Mouse (Mus musculus) heart, postnatal 0 days (tissue): ENCODE measurements around the gene Hmgcl. TPM values are rescaled to one million over a fixed set of nuclear protein-coding genes. Genes with fewer than 3 reads are reported as not detected.
A peak's percentile ranks its signal among the peaks of the same experiment; 100 is the strongest.

Experiments used
- ATAC-seq: fragments of 200-750 bp; cut with Nextera tagmentation; 2 replicates; pipeline ENCODE4 v1.8.0; 2017; ENCODE audit warnings: low read depth, moderate number of reproducible peaks, moderate library complexity; ENCODE audit not compliant: insufficient read depth
- DNase-seq: peaks from one replicate; pipeline ENCODE4 v3.0.0-alpha.2; 2016; ENCODE audit warnings: low spot score
- H3K27ac ChIP-seq: fragments of 300-500 bp; sonication (generic); 2 replicates; pipeline ENCODE4 v1.5.1; 2014; ENCODE audit warnings: low read depth, mild to moderate bottlenecking
- H3K27me3 ChIP-seq: fragments of 300-500 bp; sonication (generic); 2 replicates; pipeline ENCODE4 v1.6.1; 2014; ENCODE audit warnings: low read length, mixed read lengths; ENCODE audit not compliant: control insufficient read depth, insufficient read depth
- H3K36me3 ChIP-seq: fragments of 300-500 bp; sonication (generic); replicated peaks from 2 replicates; pipeline ENCODE4 v1.6.1; 2014; ENCODE audit warnings: low read length, mixed read lengths; ENCODE audit not compliant: control insufficient read depth, insufficient read depth
- H3K4me1 ChIP-seq: fragments of 300-500 bp; sonication (generic); 2 replicates; pipeline ENCODE4 v1.6.1; 2014; ENCODE audit warnings: antibody characterized with exemption; ENCODE audit not compliant: control insufficient read depth, insufficient read depth
- H3K4me2 ChIP-seq: fragments of 300-500 bp; sonication (generic); 2 replicates; pipeline ENCODE4 v1.6.1; 2014; ENCODE audit warnings: low read depth, mild to moderate bottlenecking, low read length, moderate library complexity
- H3K4me3 ChIP-seq: fragments of 300-500 bp; sonication (generic); 2 replicates; pipeline ENCODE4 v1.5.1; 2014; ENCODE audit warnings: low read depth, low read length
- H3K9ac ChIP-seq: fragments of 300-500 bp; sonication (generic); replicated peaks from 2 replicates; pipeline ENCODE4 v1.6.1; 2014; ENCODE audit warnings: low read depth, low read length, mixed read lengths
- H3K9me3 ChIP-seq: fragments of 300-500 bp; sonication (generic); replicated peaks from 2 replicates; pipeline ENCODE4 v1.6.1; 2016; ENCODE audit warnings: low read length; ENCODE audit not compliant: control insufficient read depth
- CTCF ChIP-seq: IDR thresholded peaks from 2 replicates; pipeline ENCODE4 v1.5.1; 2016; ENCODE audit warnings: antibody characterized with exemption, control low read depth, low read depth
- EP300 ChIP-seq: IDR thresholded peaks from 2 replicates; pipeline ENCODE4 v1.6.1; 2016; ENCODE audit warnings: antibody characterized with exemption, low read depth
- WGBS: fragments of 180-500 bp; shearing (Covaris S2); extraction: QIAGEN DNeasy Blood & Tissue Kit; methylation state at CpG from one replicate; pipeline ENCODE4 v1.1.7; 2014; 5-methylcytosine and 5-hydroxymethylcytosine counted together
- polyA plus RNA-seq: library from polyadenylated mRNA; unstranded; fragments of >200 nt; fragmentation: Nextera tagmentation; extraction: Ambion mirVana; gene quantifications from 2 replicates; pipeline ENCODE4 v1.2.1, GENCODE M21; 2015
- total RNA-seq: library from RNA; depleted of rRNA; stranded (reverse); fragments of >200 nt; gene quantifications from 2 replicates; pipeline ENCODE4 v1.2.3, GENCODE M21; 2014; ENCODE audit warnings: low replicate concordance

Hmgcl gene
- total and polyA plus RNA-seq, 2 experiments from 2014 or later: 48.8 to 101 TPM

- peak overlapping the region; percentile 74; the same call in 1 of the 2 replicates for H3K27ac ChIP-seq
Measured at GRCm38 (mm10) chr4:135922190-135922589, 24.1 kb upstream of the Hmgcl start.

GRCm38 (mm10) chr4:135924418-135924817, 21.8 kb upstream of the Hmgcl start:
- H3K4me1 ChIP-seq: 0 out of 2 replicates have a peak, but pooled peaks cover 4% of the 10 kb centered on the region
- H3K4me3 ChIP-seq: no peak overlapping the region
- WGBS: 84% methylated on average over 2 of the region's 2 CpGs
- H3K9me3 ChIP-seq: no peaks in the 10 kb centered on the region
- H3K4me2 ChIP-seq: no peak overlapping the region
- H3K9ac ChIP-seq: no peak overlapping the region
- peaks cover 9% of the 10 kb centered on the region; the same call in 1 of the 2 replicates for H3K36me3 ChIP-seq
- no peak for ATAC-seq
- no peak for DNase-seq
- TF ChIP-seq EP300 (no peak), CTCF (no peak)
- no peak overlapping the region for H3K27ac ChIP-seq
- H3K27me3 ChIP-seq: no peaks in the 10 kb centered on the region

More at GRCm38 (mm10) chr4:135922190-135922589, 24.1 kb upstream of the Hmgcl start:
- no peak for ATAC-seq
- Histone ChIP-seq H3K9ac (no peak overlapping the region), H3K9me3 (no peaks in the 10 kb centered on the region), H3K36me3 (peaks cover 9% of the 10 kb centered on the region; the same call in 1 of the 2 replicates), H3K27me3 (no peaks in the 10 kb centered on the region), H3K4me3 (no peak overlapping the region), H3K4me1 (0 out of 2 replicates have a peak, but pooled peaks cover 4% of the 10 kb centered on the region), H3K4me2 (peak overlapping the region; percentile 97)
- WGBS: 83% methylated on average over 1 of the region's 1 CpGs
- TF ChIP-seq EP300: no peak
- TF ChIP-seq CTCF: no peak
- no peak for DNase-seq

DNA sequence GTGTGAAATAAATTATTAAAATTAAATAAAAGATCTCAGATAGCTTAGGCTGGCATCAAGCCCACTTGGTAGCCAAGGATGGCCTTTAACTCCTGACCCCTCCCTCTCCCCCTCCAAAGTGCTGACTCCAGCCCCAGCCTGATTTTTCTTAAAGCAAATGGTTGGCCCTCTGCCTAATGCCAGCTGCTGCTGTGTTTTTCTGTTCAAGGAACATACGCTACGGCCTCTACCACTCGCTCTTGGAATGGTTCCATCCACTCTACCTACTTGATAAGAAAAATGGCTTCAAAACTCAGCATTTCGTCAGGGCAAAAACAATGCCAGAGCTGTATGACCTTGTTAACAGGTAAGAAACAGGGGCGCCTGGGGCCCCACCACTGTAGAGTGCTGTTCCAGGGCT, 20.9 kb upstream of the Hmgcl start:
- no peak overlapping the region for H3K27ac ChIP-seq
- H3K36me3 ChIP-seq: peaks cover 12% of the 10 kb centered on the region; the same call in 1 of the 2 replicates
- ATAC-seq: no peak
- DNase-seq: no peak
- H3K27me3 ChIP-seq: no peaks in the 10 kb centered on the region
- H3K4me3 ChIP-seq: no peak overlapping the region
- 42% methylated on average over 5 of the region's 5 CpGs for WGBS
- H3K4me2 ChIP-seq: no peak overlapping the region
- no peaks in the 10 kb centered on the region for H3K9me3 ChIP-seq
- 0 out of 2 replicates have a peak, but pooled peaks cover 4% of the 10 kb centered on the region for H3K4me1 ChIP-seq
- no peak overlapping the region for H3K9ac ChIP-seq
- TF ChIP-seq CTCF: no peak
- no peak for TF ChIP-seq EP300

DNA sequence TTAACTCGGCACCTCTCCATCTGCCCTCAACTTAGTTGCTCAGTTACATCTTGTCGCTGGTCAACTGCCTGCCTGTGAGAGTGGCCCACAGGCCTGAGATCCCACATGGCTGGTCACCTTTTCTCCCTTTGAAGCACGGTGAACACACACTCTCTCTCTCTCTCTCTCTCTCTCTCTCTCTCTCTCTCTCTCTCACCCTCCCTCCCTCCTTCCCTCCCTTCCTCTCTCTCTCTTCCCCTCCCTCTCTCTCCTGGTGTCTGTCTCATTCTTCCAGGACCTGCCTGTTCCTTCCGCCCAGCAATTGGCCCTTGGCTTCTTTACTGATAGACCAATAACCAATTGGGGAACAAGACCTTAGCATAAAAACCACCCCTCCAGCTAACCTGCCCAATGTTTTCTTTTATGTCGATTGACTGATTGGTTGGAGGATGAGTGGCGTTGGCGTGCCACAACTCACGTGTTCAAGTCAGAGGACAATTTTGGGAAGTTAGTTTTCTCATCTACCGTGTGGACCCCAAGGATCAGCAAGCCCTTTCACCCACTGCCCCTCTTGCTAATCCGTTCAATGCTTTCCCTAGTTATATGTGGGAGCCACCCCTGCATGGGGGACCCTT, 19.9 kb upstream of the Hmgcl start:
- Histone ChIP-seq H3K27me3 (no peaks in the 10 kb centered on the region), H3K4me1 (0 out of 2 replicates have a peak, but pooled peaks cover 4% of the 10 kb centered on the region), H3K9me3 (no peaks in the 10 kb centered on the region), H3K36me3 (peaks cover 19% of the 10 kb centered on the region; the same call in 1 of the 2 replicates), H3K9ac (no peak overlapping the region), H3K27ac (no peak overlapping the region), H3K4me3 (no peak overlapping the region), H3K4me2 (no peak overlapping the region)
- DNase-seq (no peak), ATAC-seq (no peak)
- no peak for TF ChIP-seq EP300
- no peak for TF ChIP-seq CTCF
- 72% methylated on average over 10 of the region's 10 CpGs for WGBS

DNA sequence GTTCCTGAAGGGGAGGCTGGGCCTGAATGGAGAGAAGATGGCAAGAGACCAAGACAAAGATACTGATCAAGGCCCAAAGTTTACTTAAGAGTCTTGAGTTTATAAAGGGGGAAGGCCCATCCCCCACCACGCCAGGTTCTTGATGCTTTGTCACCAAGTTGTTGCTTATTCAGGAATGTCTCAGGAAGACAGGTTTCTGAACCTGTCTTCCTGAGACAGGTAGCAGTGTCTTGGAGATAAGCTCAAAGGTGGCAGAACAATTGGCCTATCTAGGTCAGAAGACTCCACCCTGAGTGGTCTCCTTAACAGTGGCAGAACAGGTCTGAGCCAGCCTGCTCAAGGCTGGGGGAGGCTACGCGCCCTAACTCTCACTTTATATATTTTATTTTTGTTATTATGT, 19.4 kb upstream of the Hmgcl start:
- Histone ChIP-seq H3K9me3 (no peaks in the 10 kb centered on the region), H3K36me3 (peaks cover 20% of the 10 kb centered on the region; the same call in 1 of the 2 replicates), H3K27ac (no peak overlapping the region), H3K4me3 (no peak overlapping the region), H3K27me3 (no peaks in the 10 kb centered on the region), H3K9ac (no peak overlapping the region), H3K4me1 (0 out of 2 replicates have a peak, but pooled peaks cover 4% of the 10 kb centered on the region), H3K4me2 (no peak overlapping the region)
- TF ChIP-seq EP300 (no peak), CTCF (no peak)
- WGBS: 95% methylated on average over 3 of the region's 3 CpGs
- DNase-seq (no peak), ATAC-seq (no peak)

- 0 out of 2 replicates have a peak, but pooled peaks cover 4% of the 10 kb centered on the region for H3K4me1 ChIP-seq
- no peaks in the 10 kb centered on the region for H3K27me3 ChIP-seq
- no peak for DNase-seq
- H3K4me3 ChIP-seq: no peak overlapping the region
- H3K4me2 ChIP-seq: no peak overlapping the region
- H3K27ac ChIP-seq: no peak overlapping the region
- H3K36me3 ChIP-seq: peaks cover 27% of the 10 kb centered on the region
- WGBS: 90% methylated on average over 9 of the region's 9 CpGs
- H3K9ac ChIP-seq: no peak overlapping the region
- ATAC-seq: no peak
- no peaks in the 10 kb centered on the region for H3K9me3 ChIP-seq
- TF ChIP-seq CTCF (no peak), EP300 (no peak)
Measured at GRCm38 (mm10) chr4:135928376-135928775, 17.9 kb upstream of the Hmgcl start.
